Comparison of ENCODE assay signal across 29 mouse cellular contexts in genomic region chr9:23694481-23694880, GRCm38 (mm10).
A peak's percentile ranks its signal among the peaks of the same experiment; 100 is the strongest.
DNase-seq lines count a peak whose midpoint lies in the region; TF ChIP-seq lines count a peak whose summit lies in the region.
"Had no signal": no experiment of that assay in that cellular context is flagged by ENCODE, and none has a peak within 500 bp of the region (broad histone marks: within the 10 kb centered on the region; RNA-seq: fewer than 3 reads in every experiment).

No protein-coding gene starts in this region.

- H3K79me2 ChIP-seq in myocyte (ENCODE audit: control insufficient read depth, insufficient read depth), result no peaks in the 10 kb centered on the region

- no peaks in the 10 kb centered on the region for H3K27me3 ChIP-seq in myocyte (ENCODE audit: control insufficient read depth, insufficient read depth, insufficient read length)
- H3K27me3 ChIP-seq: CH12.LX; embryonic facial prominence, embryonic 12.5 days; embryonic facial prominence, embryonic 15.5 days; forebrain, embryonic 13.5 days; heart, embryonic 12.5 days; heart, embryonic 15.5 days had no signal

- no peak for TF ChIP-seq POLR2A in myocyte (IDR thresholded peaks at IDR 0.05; ENCODE audit: insufficient read length, low read depth)

- no peak overlapping the region for H3K4me2 ChIP-seq in myocyte (ENCODE audit: low read depth)
- H3K4me2 ChIP-seq: embryonic facial prominence, embryonic 12.5 days; embryonic facial prominence, embryonic 15.5 days; forebrain, embryonic 13.5 days; heart, embryonic 12.5 days; heart, embryonic 15.5 days; hindbrain, embryonic 14.5 days had no signal

- H3K36me3 ChIP-seq in myocyte (ENCODE audit: control insufficient read depth, insufficient read depth), result no peaks in the 10 kb centered on the region
- H3K36me3 ChIP-seq: embryonic facial prominence, embryonic 12.5 days; embryonic facial prominence, embryonic 15.5 days; forebrain, embryonic 10.5 days; G1E; heart, embryonic 12.5 days; heart, embryonic 15.5 days; hindbrain, embryonic 10.5 days had no signal

- no peak overlapping the region for H3K4me3 ChIP-seq in myocyte
- H3K4me3 ChIP-seq: embryonic facial prominence, embryonic 12.5 days; embryonic facial prominence, embryonic 15.5 days; erythroblast, embryonic 14.5 days; forebrain, embryonic 10.5 days; forebrain, embryonic 13.5 days; gastrocnemius, adult 2 months; heart, embryonic 12.5 days; heart, embryonic 15.5 days; hindbrain, embryonic 10.5 days had no signal

- DNase-seq in 3134 (ENCODE audit: extremely low read depth, insufficient read length, low spot score), result peak; percentile 50
- peak; percentile 35 for DNase-seq in Muller cell, postnatal 12 days (ENCODE audit: inconsistent ontology term)
- peak; percentile 10 for DNase-seq in brain, adult 2 months (ENCODE audit: low read depth, low spot score)
- DNase-seq in urinary bladder, postnatal 36 days (ENCODE audit: low spot score in 2 of 2), result no peak
- no peak for DNase-seq in B cell, adult 2 months
- DNase-seq in liver, result no peak
- DNase-seq: adrenal gland, postnatal 10 days; adrenal gland, postnatal 36 days; cerebellum, adult 11 months; cerebellum, adult 2 months; cerebellum, adult 9-11 months; cerebellum, postnatal 25 days; gastrocnemius, adult 2 months; gastrocnemius, postnatal 25 days; heart, adult 18-20 months; heart, postnatal 10 days; heart, postnatal 36 days had no signal

- no peak overlapping the region for H3ac ChIP-seq in myocyte (ENCODE audit: control insufficient read depth, insufficient read length)

TF ChIP-seq in myocyte, 11 proteins besides CTCF, POLR2A, EP300 and RAD21:
- TF ChIP-seq SRF (IDR thresholded peaks at IDR 0.05; ENCODE audit: control insufficient read depth, insufficient read length, low read depth) (no peak), CEBPB (IDR thresholded peaks at IDR 0.05; ENCODE audit: insufficient read depth, poor library complexity, severe bottlenecking) (peak; percentile 66; the same call in 1 of the 2 replicates)
TF ChIP-seq in myocyte: peak in this region for 1.

Comparison
In these comparisons a context has a peak if more than half of its experiments do, and no peak if none do; other contexts are left out.
1. DNase-seq: peak in 3134 (single experiment), Muller cell, postnatal 12 days (single experiment) and brain, adult 2 months (single experiment); none in urinary bladder, postnatal 36 days (0 of 2), B cell, adult 2 months (0 of 2) and liver (single experiment).